Mouse (Mus musculus) NIH3T3 (cell line): Measurements from ENCODE around the gene Arl6ip4.
A peak's percentile ranks its signal among the peaks of the same experiment; 100 is the strongest.

Experiments used
- DNase-seq: peaks from one replicate; pipeline ENCODE4 v3.0.0-alpha.2; 2012; ENCODE audit warnings: low read depth

Arl6ip4 gene

GRCm38 (mm10) chr5:124115990-124116845 is at the start of gene Arl6ip4:
Gene Arl6ip4 (plus strand): TSS chr5:124116089.
- peak; percentile 88 for DNase-seq

- no peak for DNase-seq
Measured at GRCm38 (mm10) chr5:124069657-124070056, 46.2 kb upstream of the Arl6ip4 start.

- DNase-seq: no peak
Measured at GRCm38 (mm10) chr5:124073682-124074081, 42.2 kb upstream of the Arl6ip4 start.

- DNase-seq: peak; percentile 58
Measured at GRCm38 (mm10) chr5:124074845-124075307, 41.0 kb upstream of the Arl6ip4 start.

GRCm38 (mm10) chr5:124075716-124076115 is 40.2 kb upstream of the Arl6ip4 start:
- no peak for DNase-seq

GRCm38 (mm10) chr5:124076559-124076958 is 39.3 kb upstream of the Arl6ip4 start:
- no peak for DNase-seq

GRCm38 (mm10) chr5:124077241-124077640 is 38.6 kb upstream of the Arl6ip4 start:
- DNase-seq: no peak

GRCm38 (mm10) chr5:124077856-124078460 is 37.9 kb upstream of the Arl6ip4 start:
- DNase-seq: no peak

- DNase-seq: peak; percentile 58
Measured at GRCm38 (mm10) chr5:124078794-124079416, 37.0 kb upstream of the Arl6ip4 start.

GRCm38 (mm10) chr5:124079880-124080279 is 36.0 kb upstream of the Arl6ip4 start:
- DNase-seq: no peak

GRCm38 (mm10) chr5:124082447-124082846 is 33.4 kb upstream of the Arl6ip4 start:
- no peak for DNase-seq

- no peak for DNase-seq
Measured at GRCm38 (mm10) chr5:124082941-124083688, 32.8 kb upstream of the Arl6ip4 start.

GRCm38 (mm10) chr5:124083850-124084587 is 31.9 kb upstream of the Arl6ip4 start:
- DNase-seq: peak; percentile 29

- peak; percentile 92 for DNase-seq
Measured at GRCm38 (mm10) chr5:124084588-124085173, 31.2 kb upstream of the Arl6ip4 start.

GRCm38 (mm10) chr5:124085513-124085912 is 30.4 kb upstream of the Arl6ip4 start:
- no peak for DNase-seq

- no peak for DNase-seq
Measured at GRCm38 (mm10) chr5:124086876-124087275, 29.0 kb upstream of the Arl6ip4 start.

GRCm38 (mm10) chr5:124089868-124090267 is 26.0 kb upstream of the Arl6ip4 start:
- DNase-seq: no peak

- no peak for DNase-seq
Measured at GRCm38 (mm10) chr5:124091951-124092406, 23.9 kb upstream of the Arl6ip4 start.

GRCm38 (mm10) chr5:124093120-124093794 is 22.6 kb upstream of the Arl6ip4 start:
- peak; percentile 78 for DNase-seq
